Mouse (Mus musculus) CH12.LX (cell line): ENCODE data around the gene Sipa1l3. TPM values are rescaled to one million over a fixed set of nuclear protein-coding genes. Genes with fewer than 3 reads are reported as not detected.

Experiments used
- DNase-seq: peaks from one replicate; pipeline ENCODE4 v3.0.0-alpha.2; 2013; ENCODE audit errors: extremely low read depth
- H3K27ac ChIP-seq: 2 replicates; pipeline ENCODE4 v1.5.1; 2012; ENCODE audit warnings: low read depth, mild to moderate bottlenecking, control low read depth, moderate library complexity; ENCODE audit not compliant: insufficient read depth
- H3K27me3 ChIP-seq: replicated peaks from 2 replicates; pipeline ENCODE3; 2012; ENCODE audit warnings: inconsistent platforms
- H3K36me3 ChIP-seq, 2 experiments: replicated peaks in 1 of 2; 2 replicates each; pipeline versions ENCODE3 to v1.6.1; 2012; ENCODE audit warnings: inconsistent platforms in 1 of 2, low read length in 1 of 2, mild to moderate bottlenecking in 1 of 2, mixed read lengths in 1 of 2, moderate library complexity in 1 of 2; ENCODE audit not compliant: control insufficient read depth in 1 of 2, insufficient read depth in 1 of 2
- H3K4me1 ChIP-seq, 2 experiments: 2 replicates each; pipeline ENCODE4 v1.6.1; 2012; ENCODE audit warnings: inconsistent platforms in 1 of 2, moderate library complexity in 1 of 2; ENCODE audit not compliant: insufficient read depth in 2 of 2, control insufficient read depth in 1 of 2
- H3K4me2 ChIP-seq: 2 replicates; pipeline ENCODE4 v1.6.1; 2012; ENCODE audit warnings: low read depth, mild to moderate bottlenecking, control low read depth; ENCODE audit not compliant: poor library complexity, insufficient read depth, severe bottlenecking
- H3K4me3 ChIP-seq, 3 experiments: fragments of 150-350 bp in 1 of 3; sonication (generic) in 1 of 3; replicated peaks in 1 of 3; 2 replicates each; pipeline versions ENCODE3 to v1.5.1; 2011 to 2012; ENCODE audit warnings: low read depth in 2 of 3, low read length in 2 of 3, mild to moderate bottlenecking in 2 of 3, moderate library complexity in 2 of 3, control low read depth in 1 of 3, improper control_type of control experiment in 1 of 3, inconsistent platforms in 1 of 3, mixed read lengths in 1 of 3; ENCODE audit not compliant: poor library complexity in 1 of 3
- H3K79me2 ChIP-seq: replicated peaks from 2 replicates; pipeline ENCODE4 v1.6.1; 2012; ENCODE audit warnings: mild to moderate bottlenecking, moderate library complexity; ENCODE audit not compliant: control insufficient read depth, poor library complexity, insufficient read depth, severe bottlenecking; ENCODE audit errors: extremely low read depth
- H3K9ac ChIP-seq: 2 replicates; pipeline ENCODE4 v1.6.1; 2012; ENCODE audit warnings: low read depth, mild to moderate bottlenecking, control low read depth, moderate library complexity; ENCODE audit not compliant: insufficient read depth
- H3K9me3 ChIP-seq: replicated peaks from 2 replicates; pipeline ENCODE3; 2012; ENCODE audit warnings: low read length, inconsistent platforms, mixed read lengths
- BHLHE40 ChIP-seq: IDR thresholded peaks from 2 replicates; pipeline ENCODE4 v1.6.1; 2011; ENCODE audit warnings: mild to moderate bottlenecking, low read depth, low read length, improper control_type of control experiment
- CHD1 ChIP-seq: IDR thresholded peaks from 2 replicates; pipeline ENCODE4 v1.6.1; 2012; ENCODE audit warnings: low read depth, low read length, improper control_type of control experiment, inconsistent platforms
- E2F4 ChIP-seq: IDR thresholded peaks from 2 replicates; pipeline ENCODE4 v1.6.1; 2011; ENCODE audit warnings: low read depth, low read length, improper control_type of control experiment; ENCODE audit not compliant: insufficient replicate concordance
- ELF1 ChIP-seq: IDR thresholded peaks from 2 replicates; pipeline ENCODE4 v1.6.1; 2014; ENCODE audit warnings: low read depth, mild to moderate bottlenecking, inconsistent platforms, low read length, improper control_type of control experiment
- KAT2A ChIP-seq: IDR thresholded peaks from 2 replicates; pipeline ENCODE4 v1.6.1; 2012; ENCODE audit warnings: low read length, improper control_type of control experiment, inconsistent platforms; ENCODE audit not compliant: insufficient replicate concordance
- MAFK ChIP-seq: IDR thresholded peaks from 2 replicates; pipeline ENCODE4 v1.6.1; 2011; ENCODE audit warnings: low read length, improper control_type of control experiment; ENCODE audit not compliant: insufficient replicate concordance
- MXI1 ChIP-seq: IDR thresholded peaks from 2 replicates; pipeline ENCODE4 v1.6.1; 2011; ENCODE audit warnings: mild to moderate bottlenecking, low read depth, low read length, improper control_type of control experiment
- MYC ChIP-seq: IDR thresholded peaks from 2 replicates; pipeline ENCODE4 v1.6.1; 2011; ENCODE audit warnings: low read depth, mild to moderate bottlenecking, improper control_type of control experiment, low read length
- RAD21 ChIP-seq: IDR thresholded peaks from 2 replicates; pipeline ENCODE4 v1.6.1; 2011; ENCODE audit warnings: low read depth, mild to moderate bottlenecking, low read length, improper control_type of control experiment, moderate library complexity
- RCOR1 ChIP-seq: conservative IDR thresholded peaks from 2 replicates; pipeline ENCODE4 v1.6.1; 2012; ENCODE audit warnings: low read depth, mild to moderate bottlenecking, inconsistent platforms, low read length, improper control_type of control experiment
- SIN3A ChIP-seq: IDR thresholded peaks from 2 replicates; pipeline ENCODE4 v1.6.1; 2012; ENCODE audit warnings: low read length, improper control_type of control experiment, inconsistent platforms
- SMC3 ChIP-seq: IDR thresholded peaks from 2 replicates; pipeline ENCODE4 v1.6.1; 2011; ENCODE audit warnings: low read depth, low read length, improper control_type of control experiment
- TBP ChIP-seq: conservative IDR thresholded peaks from 2 replicates; pipeline ENCODE4 v1.6.1; 2011; ENCODE audit warnings: low read depth, low read length, improper control_type of control experiment
- TCF12 ChIP-seq: IDR thresholded peaks from 2 replicates; pipeline ENCODE4 v1.6.1; 2014; ENCODE audit warnings: low read depth, mild to moderate bottlenecking, inconsistent platforms, low read length, improper control_type of control experiment
- UBTF ChIP-seq: IDR thresholded peaks from 2 replicates; pipeline ENCODE4 v1.6.1; 2012; ENCODE audit warnings: low read depth, mild to moderate bottlenecking, inconsistent platforms, low read length, improper control_type of control experiment, moderate library complexity
- USF1 ChIP-seq: IDR thresholded peaks from 2 replicates; pipeline ENCODE4 v1.6.1; 2014; ENCODE audit warnings: low read depth, mild to moderate bottlenecking, inconsistent platforms, low read length, improper control_type of control experiment
- USF2 ChIP-seq: conservative IDR thresholded peaks from 2 replicates; pipeline ENCODE4 v1.6.1; 2011; ENCODE audit warnings: low read depth, low read length, improper control_type of control experiment
- ZMIZ1 ChIP-seq: IDR thresholded peaks from 2 replicates; pipeline ENCODE4 v1.6.1; 2012; ENCODE audit warnings: low read depth, mild to moderate bottlenecking, inconsistent platforms, low read length, improper control_type of control experiment
- dilution Hi-C: fragments of 300-500 bp; cut with MboI; formaldehyde crosslinking; loops from 2 replicates; pipeline ENCODE4 v1.14.3; 2020; ENCODE audit warnings: low sequenced_read_pairs; ENCODE audit not compliant: extremely low pct_unique_long_range_greater_than_20kb, extremely low pct_ligation_motif_present
- in situ Hi-C: fragments of 300-500 bp; cut with MboI; formaldehyde crosslinking; loops from 3 replicates; pipeline ENCODE4 v1.14.3; 2019; ENCODE audit warnings: low sequenced_read_pairs, low pct_ligation_motif_present, low pct_unique_long_range_greater_than_20kb, mixed read lengths
- polyA plus RNA-seq: library from polyadenylated mRNA; unstranded; fragments of >175 nt; gene quantifications from 2 replicates; pipeline ENCODE4 v1.2.1, GENCODE M21; 2012; ENCODE audit warnings: low read depth; ENCODE audit not compliant: insufficient read length
- total RNA-seq, 2 experiments: library from RNA; depleted of rRNA; stranded (reverse); fragments of 300-350 nt in 1 of 2; fragments of >200 nt in 1 of 2; gene quantifications; 2 replicates each; pipeline ENCODE4 v1.2.3; 2012 to 2014

Gene Sipa1l3
- total and polyA plus RNA-seq, 3 experiments = 1.6 to 8.8 (median 5.9) TPM

GRCm38 (mm10) chr7:29458889-29459740 is 59.3 kb downstream of the Sipa1l3 start:
- in situ Hi-C loops (no loop called here), dilution Hi-C loops (no loop called here)
- Histone ChIP-seq H3K9ac (no peak overlapping the region), H3K4me3 (no peak overlapping the region), H3K79me2 (no peaks in the 10 kb centered on the region), H3K4me1 (no peaks in the 10 kb centered on the region), H3K4me2 (no peak overlapping the region), H3K9me3 (no peaks in the 10 kb centered on the region), H3K27ac (no peak overlapping the region), H3K27me3 (no peaks in the 10 kb centered on the region), H3K36me3 (peaks cover 0 to 1% of the 10 kb centered on the region in 2 experiments)
- TF ChIP-seq SIN3A (no peak), BHLHE40 (no peak), ZMIZ1 (no peak), TBP (no peak), E2F4 (no peak), MXI1 (no peak), MAFK (no peak), UBTF (no peak), USF2 (no peak), CHD1 (no peak), USF1 (no peak), MYC (no peak), KAT2A (no peak)
- no peak for DNase-seq

GRCm38 (mm10) chr7:29457772-29458171 is 60.7 kb downstream of the Sipa1l3 start:
- Histone ChIP-seq H3K36me3 (peaks cover 0 to 4% of the 10 kb centered on the region in 2 experiments), H3K9ac (no peak overlapping the region), H3K79me2 (no peaks in the 10 kb centered on the region), H3K4me1 (no peaks in the 10 kb centered on the region), H3K27me3 (no peaks in the 10 kb centered on the region), H3K4me3 (no peak overlapping the region), H3K9me3 (no peaks in the 10 kb centered on the region), H3K27ac (no peak overlapping the region), H3K4me2 (no peak overlapping the region)
- TF ChIP-seq ZMIZ1 = no peak
- no peak for TF ChIP-seq RCOR1
- no peak for TF ChIP-seq RAD21
- no peak for TF ChIP-seq SIN3A
- no peak for TF ChIP-seq ELF1
- TF ChIP-seq SMC3 = no peak
- no peak for TF ChIP-seq MXI1
- TF ChIP-seq TCF12 = no peak
- DNase-seq = no peak
- in situ Hi-C loops (no loop called here), dilution Hi-C loops (no loop called here)
